Mouse (Mus musculus) R1 (cell line): ENCODE data around the gene Bmper.

Experiments used
- DNase-seq: peaks from one replicate; pipeline ENCODE4 v3.0.0-alpha.2; 2018; ENCODE audit warnings: low read depth, low spot score

The Bmper gene

GRCm38 (mm10) chr9:23222841-23223548, at the start of gene Bmper:
Gene Bmper (plus strand): TSS chr9:23223076.
- DNase-seq: peak; percentile 69

GRCm38 (mm10) chr9:23177476-23177875, 45.4 kb upstream of the Bmper start:
- no peak for DNase-seq

DNA sequence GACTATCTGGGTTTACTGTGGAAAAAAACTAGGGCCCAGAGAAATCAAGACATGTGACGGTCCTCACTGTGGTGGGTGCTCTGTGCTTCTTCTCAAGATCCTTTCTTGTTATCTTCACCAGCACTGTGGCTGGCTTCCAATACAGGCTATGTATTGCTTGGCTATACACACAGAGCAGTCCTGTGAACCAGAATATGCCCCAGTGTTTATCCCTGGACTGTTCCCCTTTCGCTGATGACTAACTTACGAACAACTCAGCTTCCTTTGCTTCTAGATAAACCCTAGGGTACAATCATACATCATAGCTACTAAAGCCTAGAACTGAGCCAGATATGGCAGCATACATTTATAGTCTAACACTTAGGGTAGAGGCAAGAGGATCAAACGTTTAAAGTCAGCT, 35.7 kb upstream of the Bmper start:
- DNase-seq: no peak

DNA sequence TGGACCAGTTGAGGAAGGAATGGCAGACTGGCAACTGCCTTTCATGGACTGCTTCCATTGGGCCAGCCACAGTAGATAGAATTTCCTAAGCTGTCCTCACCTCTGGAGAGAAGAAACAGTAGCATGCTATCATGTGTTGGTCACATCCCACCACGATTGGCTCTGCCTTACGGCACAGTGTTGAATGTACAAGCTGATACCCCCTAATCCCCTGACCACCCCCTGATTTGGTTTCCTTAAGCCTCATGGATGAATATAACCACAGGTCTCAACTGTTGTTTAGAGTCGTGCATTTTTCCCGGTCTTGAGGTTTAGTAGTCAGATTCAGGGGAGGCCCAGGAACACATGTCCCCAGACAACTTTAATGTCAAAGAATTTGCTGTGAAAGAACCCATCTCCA, 34.7 kb upstream of the Bmper start:
- DNase-seq: no peak

GRCm38 (mm10) chr9:23190950-23191349, 31.9 kb upstream of the Bmper start:
- DNase-seq: no peak

GRCm38 (mm10) chr9:23191431-23191830, 31.4 kb upstream of the Bmper start:
- no peak for DNase-seq

DNA sequence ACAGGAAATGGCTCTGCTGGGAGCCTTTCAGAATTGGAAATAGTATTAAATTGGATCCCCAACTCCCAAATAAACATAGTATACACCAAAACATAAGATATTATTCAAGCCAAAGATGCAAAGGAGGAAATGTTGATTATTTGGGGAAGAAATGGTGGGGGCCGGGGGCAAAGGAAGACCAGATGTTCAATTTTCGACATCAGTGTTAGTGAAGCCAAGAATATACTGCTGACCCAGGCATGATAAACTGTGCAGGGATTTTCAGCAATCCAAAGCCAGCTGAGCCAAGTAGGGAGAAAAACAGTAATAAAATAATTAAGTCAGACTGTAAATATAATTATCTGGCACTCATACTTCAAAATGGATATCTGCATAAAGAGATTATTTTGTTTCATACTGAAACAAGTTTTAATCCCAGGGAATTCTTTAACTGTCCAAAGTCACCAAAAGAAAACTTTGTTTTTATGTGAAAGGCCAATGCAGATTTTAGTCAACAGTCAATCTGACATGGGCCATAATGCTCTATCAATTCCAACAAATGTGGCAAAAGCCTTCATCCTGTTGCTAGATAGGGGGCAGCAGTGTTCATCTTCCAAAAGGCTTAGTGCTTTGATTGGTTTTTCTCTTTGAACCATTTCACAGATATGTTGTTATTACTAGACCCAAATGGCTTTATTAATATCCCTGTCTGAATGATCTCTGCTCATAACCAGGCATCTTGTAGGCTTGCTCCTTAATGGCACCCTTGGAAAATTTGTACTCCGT, 30.1 kb upstream of the Bmper start:
- DNase-seq: peak; percentile 7

GRCm38 (mm10) chr9:23198996-23199395, 23.9 kb upstream of the Bmper start:
- no peak for DNase-seq

DNA sequence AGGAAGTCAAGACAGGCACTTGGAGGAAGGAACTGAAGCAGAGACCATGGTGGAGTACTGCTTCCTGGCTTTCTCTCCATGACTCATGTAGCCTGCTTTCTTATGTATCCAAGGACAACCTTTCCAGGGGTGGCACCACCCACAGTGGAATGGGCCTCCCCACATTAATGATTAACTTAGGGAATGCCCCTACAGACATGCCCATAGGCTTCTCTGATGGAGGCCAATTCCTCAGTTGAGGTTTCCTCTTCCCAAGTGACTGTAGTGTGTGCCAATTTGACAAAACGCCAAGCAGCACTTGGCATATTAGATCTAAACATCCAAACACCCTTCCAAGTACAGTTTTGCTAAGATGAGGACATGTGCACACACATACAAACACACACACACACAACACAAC, 23.0 kb upstream of the Bmper start:
- no peak for DNase-seq

DNA sequence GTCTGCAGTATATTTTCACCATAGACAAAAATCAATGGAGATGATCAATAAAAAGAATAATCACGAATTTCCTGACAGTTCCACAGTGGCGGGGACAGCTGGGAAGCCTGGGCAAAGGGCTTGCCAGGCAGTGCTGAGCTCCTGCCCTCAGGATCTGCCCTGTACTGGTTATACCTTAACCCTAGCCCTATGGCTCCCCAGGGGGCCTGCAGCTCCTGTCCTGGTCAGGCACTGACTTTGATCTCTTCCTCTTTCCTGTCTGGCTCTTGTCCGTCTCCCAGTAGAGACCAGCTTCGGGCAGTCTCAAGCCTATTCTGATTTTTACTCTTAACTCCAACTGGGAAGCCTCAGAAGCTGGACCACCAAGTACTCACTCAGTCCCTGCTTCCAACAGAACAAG, 22.0 kb upstream of the Bmper start:
- no peak for DNase-seq

- no peak for DNase-seq
Observed at GRCm38 (mm10) chr9:23202431-23202830, 20.4 kb upstream of the Bmper start.

GRCm38 (mm10) chr9:23204339-23205288, 18.3 kb upstream of the Bmper start:
- DNase-seq: peak; percentile 82

DNA sequence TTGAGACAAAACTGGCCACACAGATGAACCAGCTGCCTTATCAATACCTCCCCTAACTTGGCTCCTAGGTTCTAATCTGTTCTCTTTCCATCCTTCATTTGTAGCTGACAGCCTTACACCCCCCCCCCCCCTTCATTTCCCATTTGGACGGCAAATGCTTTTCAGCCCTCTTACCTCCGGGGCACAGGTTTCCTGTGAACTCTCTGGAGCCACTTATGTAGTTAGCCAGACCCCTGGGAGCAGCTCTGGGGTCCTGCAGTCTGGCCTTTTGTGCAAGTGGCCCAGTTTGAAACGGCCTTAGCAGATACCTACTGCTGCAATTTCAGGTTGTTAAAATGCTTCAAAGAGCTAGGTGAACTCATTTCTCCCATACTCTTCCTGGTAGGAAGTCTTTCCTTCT, 17.6 kb upstream of the Bmper start:
- DNase-seq: no peak

DNA sequence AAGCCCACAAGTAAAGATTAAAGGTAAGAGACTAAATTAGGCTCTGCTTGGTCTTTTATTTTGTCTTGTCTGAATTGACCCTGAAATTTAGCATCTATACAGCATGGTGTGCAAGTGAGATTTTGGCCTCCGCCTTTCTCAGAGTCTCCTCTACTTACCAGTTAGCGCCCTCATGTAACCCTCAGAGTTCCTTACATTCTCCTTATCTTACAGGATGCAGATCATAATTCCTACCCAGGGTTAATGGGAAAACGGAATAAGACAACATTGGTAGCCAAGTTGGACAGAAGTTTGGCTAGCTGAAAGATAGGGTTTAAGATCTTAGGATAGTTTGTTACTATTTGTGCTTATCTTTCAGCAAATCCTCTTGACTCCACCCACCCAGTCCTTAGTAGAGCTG, 17.1 kb upstream of the Bmper start:
- no peak for DNase-seq

- no peak for DNase-seq
Observed at GRCm38 (mm10) chr9:23206181-23206580, 16.7 kb upstream of the Bmper start.

GRCm38 (mm10) chr9:23212303-23212702, 10.6 kb upstream of the Bmper start:
- DNase-seq: peak; percentile 77

GRCm38 (mm10) chr9:23219754-23220153, 3.1 kb upstream of the Bmper start:
- peak; percentile 9 for DNase-seq

DNA sequence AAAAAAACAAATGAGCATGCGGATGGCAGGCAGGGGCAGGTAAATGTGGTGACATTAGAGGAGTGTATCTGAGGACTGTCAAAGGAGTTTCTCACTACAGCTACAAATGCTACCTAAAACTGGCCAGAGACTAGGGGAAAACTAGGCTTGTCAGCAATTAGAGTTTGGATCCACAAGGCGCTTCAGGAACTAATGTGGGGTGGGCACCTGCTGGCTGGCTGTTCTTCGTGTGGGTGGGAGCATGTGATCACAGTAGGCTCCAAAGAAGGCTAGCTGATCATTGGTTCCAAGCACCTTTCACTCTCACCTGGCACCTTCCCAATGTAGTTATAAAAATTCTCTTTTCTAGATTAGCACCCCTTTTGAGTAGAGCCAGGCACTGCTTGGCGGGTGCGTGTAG, 900 bp upstream of the Bmper start:
- DNase-seq: peak; percentile 13

DNA sequence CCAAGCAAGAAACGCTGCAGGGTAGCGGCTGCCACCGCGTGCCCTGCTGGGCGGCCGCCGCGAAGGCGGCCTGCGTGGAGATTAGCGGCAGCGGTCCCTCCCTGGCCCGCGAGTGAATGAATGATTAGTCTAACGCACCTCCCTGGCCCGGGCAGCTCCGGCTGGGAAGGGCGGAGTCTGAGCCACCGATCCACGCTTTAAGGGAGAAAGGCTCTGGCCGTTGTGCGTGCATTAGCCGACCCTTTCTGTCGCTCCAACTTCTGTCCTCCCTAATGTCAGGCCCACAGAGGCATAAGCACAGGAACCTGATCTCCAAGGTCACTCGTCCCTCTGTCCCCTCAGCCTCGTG, 410 bp upstream of the Bmper start:
- DNase-seq: no peak

- DNase-seq: no peak
Observed at GRCm38 (mm10) chr9:23223549-23224077, 737 bp downstream of the Bmper start.

DNA sequence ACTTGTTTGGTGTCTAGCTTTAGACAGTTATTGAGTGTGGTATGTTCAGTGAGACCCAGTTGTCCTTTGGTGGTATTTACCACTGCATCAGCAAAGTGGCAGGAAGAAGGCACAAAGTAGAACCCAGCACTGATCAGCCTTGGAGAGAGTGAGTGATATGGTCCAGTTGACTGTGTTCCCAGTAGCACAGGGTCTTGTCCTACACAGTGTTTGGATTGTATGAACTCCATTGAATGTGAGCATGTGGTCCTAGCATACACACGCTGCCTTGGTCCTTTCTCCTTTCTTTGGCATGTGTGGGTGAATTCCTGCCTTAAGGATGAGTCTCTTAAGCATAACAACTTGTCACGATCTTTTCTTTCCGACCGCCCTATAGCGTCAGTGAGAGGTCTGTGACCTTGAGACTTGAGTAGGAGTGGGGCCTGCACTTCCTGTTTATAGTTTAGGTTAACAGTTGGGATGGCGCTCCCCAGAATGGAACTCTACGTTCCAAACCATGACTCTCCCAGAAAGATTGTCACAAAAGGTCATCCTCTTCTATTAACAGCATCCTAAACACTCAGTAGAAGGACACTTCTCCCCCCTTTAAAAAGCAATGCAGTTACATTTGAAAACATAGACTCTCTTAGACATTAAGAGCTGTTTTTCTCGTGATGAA, 10.7 kb downstream of the Bmper start:
- DNase-seq: peak; percentile 15
